Mouse (Mus musculus): ENCODE measurements at regions not wholly inside any gene's neighbourhood (a gene's known extent, or its start where the extent isn't known, plus 50 kb on each side); places are given as distances from the start of the nearest gene placed in this dataset.

DNA sequence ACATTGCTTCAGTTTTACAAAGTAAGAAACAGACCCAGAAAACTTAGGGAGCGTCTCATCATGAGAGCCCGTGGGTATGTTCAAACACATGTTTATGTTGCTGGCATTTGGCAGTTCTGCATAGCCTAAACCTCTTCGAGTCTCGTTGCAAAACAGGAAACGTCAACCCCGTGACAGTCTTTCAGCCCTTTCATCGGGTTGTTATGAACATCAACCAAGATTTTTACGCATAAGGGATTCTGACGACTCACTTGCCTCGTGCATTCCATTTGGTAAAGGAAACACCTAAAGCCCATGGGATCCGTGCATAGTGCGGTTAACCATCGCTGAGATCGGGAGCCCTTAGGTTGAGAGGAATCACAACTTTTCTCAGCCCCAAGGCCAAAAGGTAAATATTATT, 115.7 kb downstream of the Gpam start:
- no peak for DNase-seq
- intact Hi-C loops (cut with DNase I): no loop called here

DNA sequence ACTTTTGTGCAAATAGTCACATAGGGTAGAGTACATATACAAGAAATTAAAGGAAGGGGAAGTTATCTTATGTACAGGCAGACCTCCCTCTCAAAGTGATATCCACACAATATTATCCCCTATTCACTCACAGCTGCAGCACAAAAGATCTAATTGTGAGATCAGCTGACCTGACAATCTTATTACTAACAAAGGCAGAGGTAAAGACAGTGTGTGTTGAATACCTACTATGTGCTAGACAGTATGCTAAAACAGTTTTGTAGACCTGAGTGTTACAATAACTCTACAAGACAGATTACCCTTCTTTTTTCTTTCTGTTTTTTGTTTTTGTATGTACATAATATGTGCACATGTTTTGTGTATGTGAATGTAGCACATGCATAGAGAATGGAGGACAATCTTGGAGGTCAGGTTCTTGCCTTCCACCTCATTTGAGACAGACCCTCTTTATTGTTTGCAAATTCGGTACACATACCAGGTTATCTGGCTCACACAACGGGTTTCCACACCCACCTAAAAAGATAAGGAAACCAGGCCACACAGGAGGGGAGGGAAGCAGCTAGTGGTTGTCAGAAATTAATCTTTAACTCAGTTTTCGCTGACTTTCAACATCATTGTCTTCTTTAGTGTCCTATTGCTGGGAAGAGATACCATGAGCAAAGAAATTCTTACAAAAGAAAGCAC, 118.4 kb downstream of the Gpam start:
- intact Hi-C loops (cut with DNase I): no loop called here

DNA sequence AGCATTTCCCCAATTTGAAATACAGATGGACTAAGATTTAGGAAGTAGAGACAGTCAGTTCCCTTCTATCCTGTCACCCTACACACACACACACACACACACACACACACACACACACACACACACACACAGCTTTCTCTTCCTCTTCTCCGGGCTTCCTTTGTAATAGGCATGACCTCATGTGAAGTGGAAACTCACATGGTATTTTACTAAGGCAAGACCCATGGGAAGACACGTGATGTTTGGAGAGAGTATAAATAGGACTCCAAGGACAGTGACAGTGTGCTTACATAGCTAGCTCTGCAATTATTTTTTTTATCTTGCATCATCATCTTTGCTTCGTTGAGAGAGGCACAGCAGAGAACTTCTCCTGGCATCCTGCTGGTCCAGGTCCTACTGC, 137.1 kb downstream of the Gpam start:
- no peak for DNase-seq
- intact Hi-C loops (cut with DNase I): no loop called here

More for the DNA sequence above, 118.4 kb downstream of the Gpam start:
- no peak for DNase-seq

DNA sequence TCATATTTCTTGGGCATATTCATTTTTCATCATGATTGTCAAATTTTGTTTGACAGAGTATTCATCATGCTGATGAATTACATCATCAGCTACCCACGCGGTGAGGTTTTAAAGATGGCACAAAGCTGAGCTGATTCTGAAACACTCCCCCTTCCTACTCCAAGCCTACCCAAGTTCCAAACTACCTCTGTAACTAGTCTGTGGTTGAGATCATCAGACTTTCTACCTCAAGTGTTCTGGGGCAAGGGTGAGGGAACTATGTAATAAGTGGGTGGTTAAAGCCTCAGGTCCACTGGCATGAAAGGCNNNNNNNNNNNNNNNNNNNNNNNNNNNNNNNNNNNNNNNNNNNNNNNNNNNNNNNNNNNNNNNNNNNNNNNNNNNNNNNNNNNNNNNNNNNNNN, 142.5 kb downstream of the Gpam start:
- no peak for DNase-seq
- intact Hi-C loops (cut with DNase I): no loop called here

DNA sequence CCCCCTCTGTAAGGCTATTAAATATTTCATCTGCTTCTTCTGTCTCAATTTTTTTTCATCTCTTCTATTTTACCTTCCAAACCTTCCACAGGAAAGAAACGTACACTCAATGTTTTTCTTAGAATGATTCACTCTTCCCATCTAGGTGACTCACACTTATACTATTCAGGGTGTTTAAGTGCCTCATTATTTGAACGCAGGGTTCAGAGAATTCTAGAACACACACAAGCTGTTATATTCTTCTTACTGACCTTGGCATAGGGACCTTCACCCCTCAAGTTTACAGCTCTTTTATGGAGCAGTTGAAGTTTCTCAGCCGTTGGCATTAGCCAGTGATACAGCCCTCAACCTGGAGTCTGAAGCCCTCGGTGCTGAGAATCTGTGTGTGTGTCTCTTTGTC, 144.2 kb downstream of the Gpam start:
- intact Hi-C loops (cut with DNase I): no loop called here
- DNase-seq: no peak

DNA sequence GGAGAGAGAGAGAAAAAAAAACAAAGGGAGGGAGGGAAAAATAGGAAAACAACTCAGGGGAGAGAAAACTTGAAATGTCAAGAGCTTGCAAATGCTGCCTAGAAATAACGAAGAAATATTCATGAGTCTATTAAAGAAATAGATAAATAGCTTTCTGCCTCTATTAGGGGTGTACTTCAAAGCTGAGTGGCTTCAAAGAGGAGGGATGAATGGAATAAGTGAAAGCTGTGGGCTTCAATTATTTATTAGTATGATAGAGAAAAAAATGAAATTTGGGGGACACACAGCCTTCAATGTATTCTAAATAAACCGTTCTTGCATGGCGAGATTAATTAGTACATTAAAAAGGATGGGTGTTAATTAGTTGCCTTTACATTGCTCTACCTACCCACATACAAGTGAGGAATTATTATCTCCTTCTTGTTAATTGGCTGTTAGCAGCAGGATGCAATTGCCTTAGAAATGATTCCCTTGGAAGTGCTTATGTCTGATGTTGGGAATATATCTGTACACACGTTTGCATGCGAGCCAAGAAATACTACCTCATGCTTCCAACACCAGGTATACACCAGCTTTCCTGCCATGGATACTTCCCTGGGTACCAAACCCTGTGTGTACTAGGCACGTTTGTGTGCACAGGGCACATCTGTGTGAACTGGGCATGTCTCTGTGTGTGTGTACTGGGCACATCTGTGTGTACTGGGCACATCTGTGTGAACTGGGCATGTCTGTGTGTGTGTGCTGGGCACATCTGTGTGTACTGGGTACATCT, 155.4 kb downstream of the Gpam start:
- intact Hi-C loops (cut with DNase I): no loop called here
- DNase-seq: no peak

DNA sequence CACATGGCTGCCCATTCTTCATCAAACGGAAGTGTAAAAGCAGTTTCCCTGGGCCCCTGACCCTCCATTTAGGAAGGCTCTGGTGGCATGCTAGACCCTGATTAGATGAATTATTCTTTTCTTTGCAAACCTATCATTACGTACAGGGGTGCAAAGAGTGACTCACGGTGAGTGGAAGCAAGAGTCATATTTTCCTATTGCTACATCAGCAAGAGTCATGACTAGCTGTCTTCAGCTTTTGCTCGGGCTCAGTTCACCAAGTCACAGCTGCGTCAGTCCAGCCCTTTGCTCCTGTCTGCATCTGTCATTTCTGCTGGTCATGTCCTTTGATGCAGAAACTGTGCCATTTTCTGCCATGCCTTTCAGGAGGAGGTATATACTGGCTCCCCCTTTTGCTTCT, 168.7 kb downstream of the Gpam start:
- intact Hi-C loops (cut with DNase I): no loop called here
- DNase-seq: no peak

DNA sequence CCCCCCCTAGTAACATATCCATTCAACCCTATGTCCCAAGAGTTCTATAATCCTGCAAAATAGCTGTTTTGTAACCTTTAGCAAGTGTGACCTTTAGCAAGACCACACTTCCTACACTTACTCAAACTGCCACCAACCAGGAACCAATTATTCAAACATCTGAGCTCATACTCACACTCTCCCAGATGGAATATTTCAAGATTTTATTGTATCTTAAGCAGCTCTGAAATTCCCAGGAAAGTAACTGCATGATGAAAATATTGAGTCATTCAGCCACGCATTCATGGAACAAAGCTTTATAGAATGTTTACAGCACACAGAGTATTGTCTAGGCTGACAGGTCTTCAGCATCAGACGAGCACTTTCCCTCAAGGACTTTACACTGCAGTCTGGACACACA, 171.9 kb downstream of the Gpam start:
- intact Hi-C loops (cut with DNase I): no loop called here
- DNase-seq: no peak

DNA sequence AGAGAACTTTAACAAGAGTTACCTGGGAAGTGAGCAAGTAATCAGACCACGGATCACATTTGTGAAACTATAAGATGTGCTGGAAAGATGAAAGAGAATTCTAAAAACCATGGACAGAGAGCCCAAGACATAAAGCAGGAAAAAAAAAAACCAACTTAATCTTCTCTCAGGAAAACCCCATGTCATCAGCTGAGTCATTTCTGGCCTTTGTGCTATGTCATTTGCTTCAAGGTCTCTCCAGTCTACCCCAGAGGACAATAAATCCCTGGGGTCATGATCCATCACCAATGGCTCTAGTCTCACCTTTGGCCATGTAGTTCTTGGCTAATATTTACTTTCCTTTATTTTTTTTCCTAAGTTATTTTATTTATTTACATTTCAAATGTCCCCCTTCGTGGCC, 174.5 kb downstream of the Gpam start:
- intact Hi-C loops (cut with DNase I): no loop called here
- DNase-seq: no peak

DNA sequence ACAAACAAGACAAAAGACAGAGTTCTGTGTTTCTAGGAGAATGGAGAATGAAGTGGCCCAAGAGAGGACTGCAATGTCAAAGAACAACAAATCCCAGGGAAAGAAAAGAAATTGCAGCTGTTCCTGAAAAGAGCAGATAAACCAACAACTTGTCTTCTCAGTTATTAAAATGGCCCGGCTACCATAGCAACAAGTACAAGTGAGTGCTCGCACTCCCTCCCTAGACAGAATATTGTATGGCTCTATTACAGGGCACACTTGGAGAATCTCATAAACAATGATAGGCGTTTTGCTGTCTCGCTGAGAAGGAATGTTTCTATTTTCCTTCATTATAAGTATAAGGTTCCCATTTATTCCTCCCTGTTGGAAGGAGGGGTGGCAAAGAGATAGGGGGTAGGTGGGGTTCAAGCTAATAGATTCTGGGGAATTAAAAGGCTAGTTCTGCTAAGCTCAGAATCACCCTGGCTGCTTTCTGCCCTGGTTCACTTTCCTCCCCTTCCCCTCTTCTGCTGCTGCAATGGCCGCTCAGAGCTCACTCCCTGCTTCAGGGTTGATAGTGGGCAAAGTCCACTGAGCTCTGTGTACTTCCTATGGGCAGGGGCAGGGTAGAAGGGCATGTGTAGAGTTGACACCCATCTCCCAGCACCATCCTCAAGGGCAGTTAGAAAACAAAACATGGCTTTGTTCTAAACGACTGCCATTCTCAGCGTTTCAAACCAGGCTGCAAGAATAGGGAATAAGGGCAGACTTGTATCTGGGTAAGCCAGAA, 178.5 kb downstream of the Gpam start:
- no peak for DNase-seq
- intact Hi-C loops (cut with DNase I): no loop called here

DNA sequence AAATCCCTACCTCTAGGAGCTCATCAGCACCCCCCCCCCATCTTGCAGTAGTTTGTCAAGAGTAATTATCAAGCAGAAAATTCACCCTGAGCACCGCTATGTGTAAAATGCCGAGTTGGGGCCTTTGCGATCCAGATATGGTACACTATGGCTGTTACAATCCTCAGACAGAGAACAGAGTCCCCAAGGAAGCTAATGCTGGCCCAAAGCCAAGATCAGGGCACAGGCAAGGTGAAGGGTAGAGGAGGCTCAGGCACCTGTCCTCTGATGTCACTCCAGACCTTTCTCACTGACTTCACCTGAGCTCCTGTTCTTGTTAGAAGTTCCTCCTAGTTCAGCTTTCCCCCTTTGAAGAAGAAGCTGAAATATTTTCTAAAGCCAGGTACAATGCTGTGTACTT, 179.5 kb downstream of the Gpam start:
- intact Hi-C loops (cut with DNase I): no loop called here
- no peak for DNase-seq

DNA sequence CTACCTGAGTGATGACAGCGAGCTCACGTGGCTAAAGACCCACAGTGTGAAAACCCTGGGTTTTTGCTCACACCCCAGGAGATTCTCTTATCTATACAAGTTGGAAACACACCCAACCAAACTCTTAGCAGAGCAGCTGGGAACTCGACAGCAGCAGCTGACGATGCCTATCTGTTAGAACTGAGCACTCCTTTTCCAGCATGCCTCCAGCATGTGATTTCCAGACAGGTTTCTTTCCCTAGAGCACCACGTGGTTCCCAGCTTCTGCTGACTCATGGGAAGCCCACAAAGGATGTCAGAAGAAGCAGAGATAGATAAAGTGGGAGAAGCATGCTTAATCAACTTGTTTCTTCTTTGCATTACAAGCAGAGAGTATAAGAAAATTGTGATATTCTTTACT, 194.5 kb downstream of the Gpam start:
- intact Hi-C loops (cut with DNase I): no loop called here
- DNase-seq: no peak

DNA sequence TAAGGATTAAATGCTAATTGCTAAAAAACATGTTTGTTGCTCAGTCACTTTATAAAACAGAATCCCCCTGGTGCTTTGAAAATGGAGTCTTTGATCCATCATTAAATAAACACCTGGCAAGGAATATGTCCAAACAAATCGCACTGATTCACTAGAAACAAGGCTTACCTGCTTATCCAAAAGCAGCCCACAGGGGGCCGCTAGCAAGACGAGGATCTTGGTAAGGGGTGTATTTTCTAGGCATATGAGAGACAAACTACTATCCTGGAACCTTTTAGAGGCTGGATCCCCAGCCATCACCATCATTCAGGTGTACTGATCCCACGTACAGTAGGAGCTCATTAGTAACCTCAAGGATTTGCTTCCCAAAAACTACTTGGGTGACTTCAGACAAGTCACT, 201.2 kb downstream of the Gpam start:
- DNase-seq: no peak
- intact Hi-C loops (cut with DNase I): no loop called here

DNA sequence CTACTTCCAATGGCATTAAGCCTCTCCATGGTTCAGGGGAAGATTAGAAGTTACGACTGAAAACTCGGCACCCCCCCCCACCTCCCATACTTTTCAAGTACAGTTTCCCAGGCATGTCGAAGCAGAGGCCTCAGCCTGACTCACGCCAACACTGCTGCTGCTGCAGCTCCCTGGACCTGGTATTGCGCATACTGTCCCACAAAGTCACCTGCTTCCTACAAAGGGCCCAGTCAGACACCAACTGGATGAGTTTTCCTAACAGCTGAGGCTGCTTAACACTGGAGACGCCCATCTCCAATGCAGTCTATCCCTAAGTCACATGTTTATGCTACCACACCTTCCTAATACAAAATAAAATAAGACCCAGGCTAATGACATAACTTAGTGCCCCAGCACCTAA, 207.4 kb downstream of the Gpam start:
- intact Hi-C loops (cut with DNase I): no loop called here
- DNase-seq: no peak

DNA sequence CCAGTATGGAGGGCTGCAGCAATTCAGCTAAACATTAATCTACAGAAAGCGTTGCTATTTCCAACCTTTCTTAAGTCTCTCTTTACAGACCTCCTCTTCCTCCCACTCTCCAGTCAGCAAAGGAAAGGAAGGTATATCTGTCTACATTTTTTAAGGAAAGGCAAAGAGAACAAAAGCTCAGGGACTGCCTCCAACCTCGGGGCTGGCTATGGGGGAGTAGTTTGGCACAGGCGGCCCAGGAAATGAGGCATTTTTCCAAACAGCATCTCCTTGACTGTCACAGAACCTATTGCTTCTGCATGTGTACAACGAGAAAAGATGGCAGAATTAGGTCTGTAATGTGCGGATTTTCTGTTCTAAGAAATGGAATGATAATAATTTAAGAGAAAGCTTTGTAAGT, 233.4 kb downstream of the Gpam start:
- intact Hi-C loops (cut with DNase I): no loop called here
- no peak for DNase-seq

DNA sequence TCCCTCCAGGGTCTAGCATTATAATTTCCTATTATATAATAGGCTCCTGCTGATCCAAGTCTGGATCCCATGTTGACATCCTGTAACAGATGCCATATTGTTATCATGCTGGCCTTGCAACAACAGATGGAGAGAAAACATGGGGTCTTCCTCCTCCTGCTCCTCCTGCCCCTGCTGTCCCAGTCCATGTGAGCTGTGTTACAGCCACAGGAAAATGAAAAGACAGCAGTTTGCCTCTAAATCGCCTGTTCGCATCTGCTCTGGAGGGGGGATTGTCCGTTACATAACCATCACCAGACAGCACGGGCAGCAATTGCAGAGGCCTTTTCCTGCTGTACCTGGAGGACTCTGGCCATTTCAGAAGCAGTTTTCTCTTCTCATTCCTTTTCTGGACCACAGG, 260.0 kb downstream of the Gpam start:
- DNase-seq: no peak
- intact Hi-C loops (cut with DNase I): no loop called here

DNA sequence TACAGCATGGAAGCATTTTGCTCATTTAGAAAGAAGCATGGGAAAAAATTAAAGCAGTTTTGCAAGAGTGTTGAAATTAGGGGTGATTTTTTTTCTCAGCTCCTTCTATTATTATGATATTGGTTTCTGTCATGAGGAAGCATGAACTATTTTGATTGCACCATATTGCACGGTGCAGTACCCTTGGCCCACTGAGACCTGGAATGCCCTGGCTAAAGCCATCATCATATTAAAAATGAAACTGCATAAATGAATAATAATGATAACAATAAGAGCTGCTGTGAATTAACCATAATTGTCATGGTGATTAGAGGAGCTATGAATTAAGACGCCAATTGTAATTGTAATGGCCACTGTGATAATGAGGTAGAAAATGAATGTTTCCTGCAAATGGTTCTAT, 271.8 kb downstream of the Gpam start:
- intact Hi-C loops (cut with DNase I): no loop called here
- DNase-seq: no peak

DNA sequence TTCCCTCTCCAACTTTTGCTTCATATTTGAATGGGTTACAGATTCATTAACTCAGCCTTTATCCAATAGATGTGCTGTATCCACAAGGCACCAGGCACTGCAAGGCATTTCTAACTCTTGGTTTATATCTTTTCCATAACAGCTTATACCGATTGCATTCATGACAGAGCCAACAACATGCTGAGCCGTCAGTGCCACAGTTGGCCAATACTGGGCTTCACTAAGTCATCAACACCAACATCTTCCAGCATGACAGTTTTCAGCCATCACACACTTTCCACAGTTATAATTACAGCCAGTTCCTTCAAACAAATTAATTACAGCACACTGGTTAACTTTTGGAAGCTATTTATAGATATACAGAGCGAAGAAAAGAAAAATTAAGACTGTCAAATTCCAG, 288.8 kb downstream of the Gpam start:
- intact Hi-C loops (cut with DNase I): no loop called here
- no peak for DNase-seq

DNA sequence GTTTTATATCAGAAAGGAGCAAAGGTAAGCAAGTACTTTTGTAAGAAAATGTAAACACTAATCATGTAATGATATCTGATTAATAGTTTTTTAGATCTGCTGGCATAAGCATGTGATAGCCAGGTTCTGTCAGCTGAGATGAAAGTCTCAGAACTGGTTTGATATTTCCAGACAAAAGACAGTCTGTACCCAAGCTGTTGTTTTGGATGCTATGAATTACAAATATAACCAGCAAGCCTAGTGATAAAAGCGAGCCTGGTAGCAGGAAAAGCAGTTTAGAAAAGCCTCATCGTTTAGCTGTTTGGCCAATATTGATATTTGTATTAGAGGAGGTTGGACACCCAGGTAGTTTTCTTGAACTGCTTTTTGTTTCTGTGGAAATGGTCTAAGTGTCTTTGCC, 290.6 kb downstream of the Gpam start:
- no peak for DNase-seq
- intact Hi-C loops (cut with DNase I): no loop called here

DNA sequence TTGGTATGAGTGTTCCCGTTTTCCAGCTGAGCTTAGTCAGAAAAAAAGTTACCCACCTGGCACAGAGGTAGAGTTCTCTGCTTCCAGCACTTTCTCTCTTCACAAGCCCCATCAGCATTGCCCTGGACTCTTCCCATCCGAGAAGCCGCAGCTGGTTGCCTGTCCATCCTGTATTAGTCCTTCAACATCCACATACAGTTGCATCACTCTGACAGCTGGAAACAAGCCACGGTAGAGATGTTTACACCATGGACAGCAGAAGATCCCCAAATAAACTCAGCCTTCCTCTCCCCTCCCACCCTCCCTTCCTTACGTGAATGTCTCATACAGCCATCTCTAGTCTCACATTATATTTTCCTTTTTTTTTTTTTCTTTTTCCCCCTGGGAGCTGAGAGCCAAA, 304.9 kb downstream of the Gpam start:
- intact Hi-C loops (cut with DNase I): no loop called here
- no peak for DNase-seq

DNA sequence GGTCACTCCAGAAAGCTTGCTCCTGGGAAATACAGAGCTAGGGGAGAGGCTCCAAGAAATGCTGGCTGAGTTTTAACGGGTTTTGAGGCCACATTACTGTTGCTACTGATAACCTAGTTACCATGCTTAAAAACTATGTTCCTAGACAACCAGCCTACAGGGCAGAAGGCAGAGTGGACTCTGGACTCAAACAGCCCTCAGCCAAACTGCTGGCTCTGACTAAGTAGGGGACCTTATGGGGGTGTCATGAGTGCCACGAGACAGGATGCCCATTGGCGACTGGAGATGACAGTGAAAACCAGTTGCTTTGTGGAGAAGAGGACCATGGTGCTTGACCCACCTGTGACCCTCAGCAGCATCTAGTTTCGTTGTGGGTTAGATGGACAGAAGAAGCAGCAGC, 306.5 kb downstream of the Gpam start:
- DNase-seq: no peak
- intact Hi-C loops (cut with DNase I): no loop called here

DNA sequence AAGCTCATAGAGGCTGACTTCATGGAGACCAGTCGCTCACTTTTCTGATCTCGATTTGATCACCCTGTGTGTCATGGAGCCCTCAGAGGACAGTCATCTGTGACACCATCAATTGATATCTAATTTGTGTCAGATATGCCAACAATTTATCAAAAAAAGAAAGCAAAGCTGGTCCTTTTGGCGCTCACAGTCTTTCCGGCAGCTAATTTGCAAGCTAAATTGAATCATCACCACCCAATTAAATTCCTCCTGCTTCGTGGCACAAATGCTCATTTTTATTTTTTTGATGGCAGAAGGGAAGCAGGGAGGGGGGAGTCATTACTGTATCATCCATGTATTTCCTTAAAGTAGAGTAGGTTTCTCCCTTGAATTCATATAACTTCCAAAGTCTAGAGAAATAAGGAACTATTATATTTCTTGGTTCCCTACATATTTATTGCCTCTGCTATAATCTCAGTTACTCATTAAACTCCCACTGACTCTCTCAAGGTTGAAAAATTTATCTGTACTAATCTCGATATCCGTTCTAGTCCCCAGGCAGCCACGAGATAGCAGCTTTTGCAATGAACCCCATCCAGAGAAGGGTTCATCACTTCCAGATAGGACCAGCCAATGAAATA, 325.8 kb downstream of the Gpam start:
- no peak for DNase-seq
- intact Hi-C loops (cut with DNase I): no loop called here
